Mouse (Mus musculus): Measurements from ENCODE around the gene Sim1. TPM values are rescaled to one million over a fixed set of nuclear protein-coding genes. Genes with fewer than 3 reads are reported as not detected.

Gene Sim1
- total and polyA plus RNA-seq, 3 experiments = 0.11 TPM; not detected in 2

DNA sequence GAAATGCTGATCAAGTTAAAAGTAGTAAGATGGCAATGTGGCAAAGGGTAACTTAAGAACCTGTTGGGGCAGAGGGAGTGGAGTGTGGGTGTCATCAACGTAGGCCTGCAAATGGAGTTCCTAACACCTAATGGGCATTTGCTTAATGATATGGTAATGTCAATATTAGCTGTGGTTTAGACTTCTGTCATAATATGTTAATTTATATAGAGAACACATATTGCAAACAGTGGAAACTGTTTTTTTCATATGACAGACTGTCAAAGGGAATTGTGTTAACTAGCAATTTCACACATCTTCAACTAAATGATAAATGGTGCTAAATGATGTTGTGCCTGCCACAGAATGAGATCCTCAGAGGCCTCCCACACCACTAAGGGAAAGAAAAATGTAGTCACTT lies 120.8 kb downstream of the Sim1 start:
- no peak for DNase-seq (ENCODE audit: low spot score)
- no peaks in the 10 kb centered on the region for H3K9me3 ChIP-seq (replicated peaks)
- no peaks in the 10 kb centered on the region for H3K27me3 ChIP-seq (ENCODE audit: insufficient read depth, low read length)
- TF ChIP-seq POLR2AphosphoS5 (IDR thresholded peaks at IDR 0.05; ENCODE audit: insufficient replicate concordance, low read depth, low read length) (no peak), CTCF (IDR thresholded peaks at IDR 0.05; ENCODE audit: low read depth, low read length) (no peak), GATA2 (IDR thresholded peaks at IDR 0.05; ENCODE audit: borderline replicate concordance, low read depth, low read length) (no peak), GATA1 (IDR thresholded peaks at IDR 0.05; ENCODE audit: borderline replicate concordance, low read length) (no peak), TAL1 (conservative IDR thresholded peaks at IDR 0.05; ENCODE audit: low read depth, low read length) (no peak)
- no peaks in the 10 kb centered on the region for H3K4me1 ChIP-seq (ENCODE audit: insufficient read depth, low read depth, low read length)
- no peak overlapping the region for H3K4me3 ChIP-seq (ENCODE audit: low read depth, low read length)
- no peaks in the 10 kb centered on the region for H3K36me3 ChIP-seq (replicated peaks)
- no peak for ATAC-seq (ENCODE audit: extremely low read depth, insufficient number of reproducible peaks, low FRiP score, poor library complexity, severe bottlenecking)

DNA sequence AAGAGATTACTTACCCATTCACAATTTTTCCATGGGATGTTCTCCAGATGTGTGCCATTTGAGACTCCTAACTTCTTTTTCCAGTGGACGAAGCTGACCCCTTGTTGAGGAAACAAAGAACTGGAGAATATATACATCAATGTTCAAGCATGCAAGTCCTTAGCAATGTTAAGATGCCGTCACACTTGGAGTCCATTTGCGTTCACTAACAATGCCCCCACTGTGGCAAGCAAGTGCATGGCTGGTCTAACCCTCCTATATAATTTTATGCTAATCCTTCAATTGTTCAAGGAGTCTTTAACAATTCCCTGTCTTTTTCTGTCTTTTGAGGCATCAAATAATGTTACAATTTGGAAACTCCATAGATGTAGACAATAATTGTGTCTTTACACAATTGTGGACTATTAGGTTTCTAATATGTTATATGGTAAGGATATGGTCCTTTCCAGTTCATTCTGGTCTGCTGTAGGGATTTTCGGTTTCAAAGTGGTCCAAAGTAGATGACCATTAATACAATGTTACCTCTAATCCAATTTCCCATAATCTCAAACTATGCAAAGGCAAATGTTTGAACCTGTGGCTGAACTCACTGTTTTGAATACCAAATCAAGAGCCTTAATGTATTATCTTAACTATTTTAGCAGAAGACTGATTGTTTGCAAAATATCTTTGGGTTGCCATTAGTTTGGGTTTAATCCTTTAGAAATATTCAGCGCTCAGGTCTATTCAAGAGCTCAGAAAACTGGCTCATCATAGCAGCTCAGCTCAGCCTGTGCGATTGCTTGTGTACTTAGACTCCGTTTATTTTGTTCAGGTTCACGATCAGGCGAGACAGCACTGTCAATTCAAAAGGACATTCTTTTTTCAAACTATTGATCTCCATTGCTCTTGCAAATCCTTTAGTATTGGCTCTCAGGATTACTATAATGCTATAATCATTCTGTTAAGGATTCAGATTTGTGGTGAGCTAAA lies 129.0 kb downstream of the Sim1 start:
- TF ChIP-seq GATA2 (IDR thresholded peaks at IDR 0.05; ENCODE audit: borderline replicate concordance, low read depth, low read length) = no peak
- no peak for TF ChIP-seq TAL1 (conservative IDR thresholded peaks at IDR 0.05; ENCODE audit: low read depth, low read length)
- no peak for TF ChIP-seq POLR2AphosphoS5 (IDR thresholded peaks at IDR 0.05; ENCODE audit: insufficient replicate concordance, low read depth, low read length)
- TF ChIP-seq GATA1 (IDR thresholded peaks at IDR 0.05; ENCODE audit: borderline replicate concordance, low read length) = no peak
- no peak for TF ChIP-seq CTCF (IDR thresholded peaks at IDR 0.05; ENCODE audit: low read depth, low read length)
- Histone ChIP-seq H3K9me3 (replicated peaks) (no peaks in the 10 kb centered on the region), H3K27me3 (ENCODE audit: insufficient read depth, low read length) (no peaks in the 10 kb centered on the region), H3K4me1 (ENCODE audit: insufficient read depth, low read depth, low read length) (no peaks in the 10 kb centered on the region), H3K4me3 (ENCODE audit: low read depth, low read length) (no peak overlapping the region), H3K36me3 (replicated peaks) (no peaks in the 10 kb centered on the region)
- DNase-seq (ENCODE audit: low spot score) (no peak), ATAC-seq (ENCODE audit: extremely low read depth, insufficient number of reproducible peaks, low FRiP score, poor library complexity, severe bottlenecking) (no peak)
